Mouse (Mus musculus): ENCODE measurements around the gene Apom.

DNA sequence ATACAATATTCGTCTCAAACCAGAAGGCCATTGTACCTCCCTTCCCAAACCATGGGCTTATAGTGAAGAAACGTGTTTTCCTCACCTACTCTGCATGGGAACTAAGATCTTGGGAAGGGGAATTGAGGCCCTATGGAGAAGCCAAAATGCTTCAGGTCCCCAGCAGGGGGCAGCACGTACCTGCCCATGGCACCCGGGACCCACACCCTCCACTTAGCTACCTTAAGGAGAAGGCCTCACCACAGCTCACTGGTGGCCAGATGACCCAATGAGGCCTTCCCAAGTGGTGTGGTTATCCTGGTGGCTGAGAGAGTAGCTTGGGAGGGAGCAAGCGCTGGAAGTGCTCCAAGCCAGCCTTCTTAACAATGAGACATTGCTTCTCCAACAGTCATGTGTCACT lies 46.7 kb upstream of the Apom start:
- TF ChIP-seq CTCF (IDR thresholded peaks at IDR 0.05; ENCODE audit: borderline replicate concordance, control insufficient read depth, extremely low read depth, insufficient read depth, low read length, poor library complexity) (peak; percentile 95), POLR2A (IDR thresholded peaks at IDR 0.05; ENCODE audit: control insufficient read depth, extremely low read depth, insufficient read depth, low read length, poor library complexity) (no peak)
